Mouse (Mus musculus) liver, adult 2 months (tissue): ENCODE data around the gene Zfp560.

Source experiments
- CTCF ChIP-seq: fragments of 200-500 bp; IDR thresholded peaks from 2 replicates; pipeline ENCODE4 v1.5.1; 2011; ENCODE audit warnings: low read depth, low read length, control low read depth
- POLR2A ChIP-seq: fragments of 200-500 bp; IDR thresholded peaks from 2 replicates; pipeline ENCODE4 v1.6.1; 2011; ENCODE audit warnings: low read length, control low read depth; ENCODE audit not compliant: insufficient read depth; ENCODE audit errors: extremely low read depth

DNA sequence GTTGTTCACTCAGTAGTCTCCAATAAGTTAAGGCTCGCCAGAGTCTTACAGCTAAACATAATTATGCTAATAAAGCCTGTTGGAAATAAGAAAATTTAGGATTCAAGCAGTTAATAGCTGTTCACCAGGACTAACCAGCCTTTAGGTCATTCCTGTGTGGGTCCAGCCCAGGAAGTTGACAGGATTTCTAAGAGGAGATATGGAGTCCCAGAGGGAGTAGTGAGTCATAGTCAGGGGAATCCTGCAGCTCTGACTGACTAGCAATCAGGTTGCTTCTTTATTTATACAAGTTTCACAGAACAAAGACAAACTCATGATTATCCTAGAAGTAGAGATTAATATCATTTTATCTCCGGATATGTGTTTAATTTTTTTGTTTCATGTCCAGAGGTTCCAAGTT, 17.7 kb downstream of the Zfp560 start:
- TF ChIP-seq CTCF: no peak
- no peak for TF ChIP-seq POLR2A
